Mouse (Mus musculus) stomach, postnatal 0 days (tissue): Measurements from ENCODE around the gene Sphk1. TPM values are rescaled to one million over a fixed set of nuclear protein-coding genes. Genes with fewer than 3 reads are reported as not detected.

Source experiments
- ATAC-seq: fragments of 200-750 bp; cut with Nextera tagmentation; 2 replicates; pipeline ENCODE4 v1.8.0; 2017; ENCODE audit not compliant: low FRiP score, low TSS enrichment
- DNase-seq: peaks from one replicate; pipeline ENCODE4 v3.0.0-alpha.2; 2016; ENCODE audit warnings: low spot score
- H3K27ac ChIP-seq: fragments of 300-500 bp; sonication (generic); replicated peaks from 2 replicates; pipeline ENCODE4 v1.5.1; 2014; ENCODE audit warnings: mild to moderate bottlenecking, control low read depth
- H3K27me3 ChIP-seq: fragments of 300-500 bp; sonication (generic); 2 replicates; pipeline ENCODE4 v1.6.1; 2014; ENCODE audit warnings: low read length; ENCODE audit not compliant: control insufficient read depth, insufficient read depth
- H3K36me3 ChIP-seq: fragments of 300-500 bp; sonication (generic); 2 replicates; pipeline ENCODE4 v1.6.1; 2014; ENCODE audit warnings: low read length, mixed read lengths; ENCODE audit not compliant: control insufficient read depth, insufficient read depth
- H3K4me1 ChIP-seq: fragments of 300-500 bp; sonication (generic); replicated peaks from 2 replicates; pipeline ENCODE4 v1.6.1; 2014; ENCODE audit warnings: antibody characterized with exemption; ENCODE audit not compliant: control insufficient read depth, insufficient read depth
- H3K4me2 ChIP-seq: fragments of 300-500 bp; sonication (generic); replicated peaks from 2 replicates; pipeline ENCODE4 v1.6.1; 2014; ENCODE audit warnings: low read depth, mild to moderate bottlenecking, control low read depth, moderate library complexity
- H3K4me3 ChIP-seq: fragments of 300-500 bp; sonication (generic); 2 replicates; pipeline ENCODE4 v1.5.1; 2014; ENCODE audit warnings: low read depth, low read length, control low read depth
- H3K9ac ChIP-seq: fragments of 300-500 bp; sonication (generic); 2 replicates; pipeline ENCODE4 v1.6.1; 2014; ENCODE audit warnings: mild to moderate bottlenecking, low read length, control low read depth, mixed read lengths
- H3K9me3 ChIP-seq: fragments of 300-500 bp; sonication (generic); 2 replicates; pipeline ENCODE4 v1.6.1; 2016; ENCODE audit warnings: low read length; ENCODE audit not compliant: control insufficient read depth
- CTCF ChIP-seq: IDR thresholded peaks from 2 replicates; pipeline ENCODE4 v1.5.1; 2016; ENCODE audit warnings: antibody characterized with exemption, low read depth, mild to moderate bottlenecking, moderate library complexity
- EP300 ChIP-seq: optimal IDR thresholded peaks from 2 replicates; pipeline ENCODE3; 2016; ENCODE audit warnings: antibody characterized with exemption
- WGBS: fragments of 180-500 bp; shearing (Covaris S2); extraction: QIAGEN DNeasy Blood & Tissue Kit; methylation state at CpG from one replicate; pipeline ENCODE4 v1.1.7; 2014; 5-methylcytosine and 5-hydroxymethylcytosine counted together
- polyA plus RNA-seq: library from polyadenylated mRNA; unstranded; fragments of >200 nt; fragmentation: Nextera tagmentation; extraction: Ambion mirVana; gene quantifications from 2 replicates; pipeline ENCODE4 v1.2.1, GENCODE M21; 2015

Gene Sphk1
- polyA plus RNA-seq, 1 experiment from 2014 or later, result 7.9 TPM

- DNase-seq (no peak), ATAC-seq (no peak)
- no peaks in the 10 kb centered on the region for H3K9me3 ChIP-seq
- no peak overlapping the region for H3K4me2 ChIP-seq
- no peak overlapping the region for H3K9ac ChIP-seq
- no peak overlapping the region for H3K4me3 ChIP-seq
- H3K36me3 ChIP-seq, result peaks cover 19% of the 10 kb centered on the region
- no peak overlapping the region for H3K27ac ChIP-seq
- H3K4me1 ChIP-seq, result 0 out of 2 replicates have a peak, but pooled peaks cover 2% of the 10 kb centered on the region
- no peaks in the 10 kb centered on the region for H3K27me3 ChIP-seq
- TF ChIP-seq CTCF (no peak), EP300 (no peak)
- 93% methylated on average over 7 of the region's 7 CpGs for WGBS
Measured at GRCm38 (mm10) chr11:116536685-116537084, 6.0 kb downstream of the Sphk1 start.

DNA sequence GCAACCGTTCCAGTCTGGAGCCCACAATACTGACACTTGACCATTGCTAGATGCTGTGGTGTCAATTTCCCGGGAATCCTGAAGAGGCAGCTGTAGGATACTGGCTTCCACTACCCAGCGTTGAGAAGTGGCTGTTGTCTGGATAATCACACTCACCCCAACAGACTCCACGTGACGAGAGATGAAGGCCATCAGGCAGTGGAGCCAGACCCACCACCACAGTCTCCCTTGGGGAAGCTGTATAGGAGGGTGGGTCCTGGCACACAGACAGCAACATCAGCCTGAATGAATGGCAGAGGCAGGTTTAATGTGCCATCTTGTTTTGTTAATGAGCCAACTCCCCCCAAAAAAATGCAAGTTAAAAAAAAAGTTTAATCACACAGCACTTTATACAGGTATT lies 6.7 kb downstream of the Sphk1 start:
- no peak for ATAC-seq
- H3K4me1 ChIP-seq, result 0 out of 2 replicates have a peak, but pooled peaks cover 2% of the 10 kb centered on the region
- TF ChIP-seq EP300 (no peak), CTCF (no peak)
- no peaks in the 10 kb centered on the region for H3K9me3 ChIP-seq
- DNase-seq, result no peak
- H3K36me3 ChIP-seq, result peaks cover 20% of the 10 kb centered on the region
- no peak overlapping the region for H3K4me2 ChIP-seq
- no peaks in the 10 kb centered on the region for H3K27me3 ChIP-seq
- H3K27ac ChIP-seq, result no peak overlapping the region
- H3K4me3 ChIP-seq, result no peak overlapping the region
- H3K9ac ChIP-seq, result no peak overlapping the region
- 69% methylated on average over 5 of the region's 5 CpGs for WGBS

DNA sequence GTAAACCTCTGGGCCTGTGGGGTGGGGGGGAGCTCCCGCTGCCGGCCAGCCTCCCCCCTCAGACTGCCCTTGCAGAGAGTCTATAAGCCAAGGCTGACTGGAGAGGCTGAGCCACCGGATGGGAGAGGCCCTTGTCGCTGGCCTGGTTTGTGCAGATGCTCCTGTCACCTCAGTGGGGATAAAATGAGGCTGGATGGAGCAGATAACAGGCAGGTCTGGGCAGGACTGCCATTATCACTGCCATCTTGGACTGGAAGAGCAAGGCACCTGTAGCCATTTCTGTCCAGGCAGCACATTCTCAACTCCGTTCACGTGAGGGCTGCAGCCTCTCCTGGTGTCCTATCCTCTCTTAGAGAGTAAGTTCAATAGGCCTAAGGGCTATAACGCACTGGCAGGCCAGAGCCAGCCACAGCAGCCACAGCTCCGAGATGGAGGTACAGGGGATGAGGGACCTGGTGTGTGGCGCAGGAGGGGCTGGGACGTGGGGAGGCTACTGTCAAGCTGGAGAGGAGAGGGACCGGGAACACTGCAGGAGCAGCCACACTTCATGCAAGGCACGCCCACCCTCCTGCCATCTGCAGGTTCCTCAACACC lies 7.5 kb downstream of the Sphk1 start:
- Histone ChIP-seq H3K4me3 (no peak overlapping the region), H3K9me3 (no peaks in the 10 kb centered on the region), H3K4me2 (no peak overlapping the region), H3K27ac (no peak overlapping the region), H3K27me3 (no peaks in the 10 kb centered on the region), H3K9ac (no peak overlapping the region), H3K4me1 (0 out of 2 replicates have a peak, but pooled peaks cover 2% of the 10 kb centered on the region), H3K36me3 (peaks cover 27% of the 10 kb centered on the region)
- DNase-seq, result no peak
- WGBS, result 86% methylated on average over 12 of the region's 12 CpGs
- no peak for ATAC-seq
- no peak for TF ChIP-seq EP300
- TF ChIP-seq CTCF, result no peak

GRCm38 (mm10) chr11:116541183-116541582 lies 10.5 kb downstream of the Sphk1 start:
- no peak overlapping the region for H3K27ac ChIP-seq
- H3K4me2 ChIP-seq, result no peak overlapping the region
- WGBS, result 86% methylated on average over 11 of the region's 11 CpGs
- H3K27me3 ChIP-seq, result no peaks in the 10 kb centered on the region
- H3K9ac ChIP-seq, result no peak overlapping the region
- H3K9me3 ChIP-seq, result no peaks in the 10 kb centered on the region
- DNase-seq (no peak), ATAC-seq (peak; percentile 68)
- TF ChIP-seq EP300, result no peak
- H3K4me1 ChIP-seq, result no peaks in the 10 kb centered on the region
- peaks cover 42% of the 10 kb centered on the region for H3K36me3 ChIP-seq
- H3K4me3 ChIP-seq, result no peak overlapping the region

GRCm38 (mm10) chr11:116543110-116543509 lies 12.4 kb downstream of the Sphk1 start:
- Histone ChIP-seq H3K9me3 (no peaks in the 10 kb centered on the region), H3K4me1 (no peaks in the 10 kb centered on the region), H3K36me3 (peaks cover 42% of the 10 kb centered on the region), H3K27ac (no peak overlapping the region), H3K4me3 (no peak overlapping the region), H3K27me3 (no peaks in the 10 kb centered on the region), H3K9ac (no peak overlapping the region), H3K4me2 (no peak overlapping the region)
- peak; percentile 57 for DNase-seq
- ATAC-seq, result no peak; the same call in 1 of the 2 replicates
- TF ChIP-seq EP300 (no peak), CTCF (peak; percentile 86)
- 82% methylated on average over 4 of the region's 4 CpGs for WGBS

- Histone ChIP-seq H3K4me1 (0 out of 2 replicates have a peak, but pooled peaks cover 4% of the 10 kb centered on the region), H3K27me3 (no peaks in the 10 kb centered on the region), H3K4me3 (no peak overlapping the region), H3K27ac (no peak overlapping the region), H3K9ac (no peak overlapping the region), H3K4me2 (no peak overlapping the region), H3K9me3 (no peaks in the 10 kb centered on the region), H3K36me3 (peaks cover 21% of the 10 kb centered on the region)
- WGBS, result 77% methylated on average over 17 of the region's 17 CpGs
- no peak for TF ChIP-seq EP300
- TF ChIP-seq CTCF, result no peak
- no peak for DNase-seq
- ATAC-seq, result no peak
Measured at GRCm38 (mm10) chr11:116547296-116548060, 16.8 kb downstream of the Sphk1 start.
